Mouse (Mus musculus): ENCODE results near the gene Clrn2.
"Not testable (repeated sequence)": the region's sequence is repeated elsewhere in the genome, so short reads cannot be mapped to it uniquely, and the experiment has no call there.

Gene Clrn2

DNA sequence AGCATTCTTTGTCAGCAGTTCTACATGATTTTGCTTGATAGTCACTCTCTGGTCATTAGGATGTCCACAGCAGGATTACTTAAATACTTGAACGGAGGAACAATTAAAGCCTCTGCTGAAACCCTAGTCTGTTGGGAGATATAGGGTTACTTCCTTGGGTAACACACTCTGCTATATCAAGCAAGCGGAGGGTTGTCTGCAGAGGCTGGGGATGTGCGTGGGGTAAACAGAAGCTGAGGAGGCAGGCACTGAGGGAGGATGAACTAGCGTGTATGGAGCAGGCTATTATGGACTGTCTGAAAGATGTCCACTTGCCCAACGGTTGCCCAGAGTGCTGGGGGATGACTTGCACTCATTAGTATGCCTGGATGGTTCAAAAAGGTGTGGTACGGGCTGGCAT lies at the start of gene Clrn2:
Gene Clrn2, plus strand, starts transcription at position 301 of the 400 bp plus-strand sequence.
- DNase-seq (ENCODE audit: extremely low read depth, low read depth, low spot score): no peak

DNA sequence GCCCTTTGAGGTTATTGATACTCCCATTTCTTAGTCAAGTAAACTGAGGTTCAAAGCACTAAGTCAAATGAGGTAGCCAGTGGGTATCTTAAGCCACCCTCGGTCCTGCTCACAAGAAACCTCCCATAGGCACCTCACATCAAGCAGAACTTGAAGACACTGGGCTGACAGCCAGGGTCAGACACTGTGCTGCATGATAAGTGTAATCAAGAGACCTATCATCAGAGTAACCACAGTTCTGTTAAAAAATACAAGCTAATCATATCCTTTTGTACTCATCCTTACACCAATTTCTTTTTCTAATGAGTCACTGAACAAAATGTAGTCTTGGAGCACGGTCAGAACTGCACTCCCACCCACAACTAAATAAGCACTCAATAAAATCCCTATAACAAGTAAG lies 47.4 kb upstream of the Clrn2 start:
- no peak for DNase-seq (ENCODE audit: extremely low read depth, low read depth, low spot score)

DNA sequence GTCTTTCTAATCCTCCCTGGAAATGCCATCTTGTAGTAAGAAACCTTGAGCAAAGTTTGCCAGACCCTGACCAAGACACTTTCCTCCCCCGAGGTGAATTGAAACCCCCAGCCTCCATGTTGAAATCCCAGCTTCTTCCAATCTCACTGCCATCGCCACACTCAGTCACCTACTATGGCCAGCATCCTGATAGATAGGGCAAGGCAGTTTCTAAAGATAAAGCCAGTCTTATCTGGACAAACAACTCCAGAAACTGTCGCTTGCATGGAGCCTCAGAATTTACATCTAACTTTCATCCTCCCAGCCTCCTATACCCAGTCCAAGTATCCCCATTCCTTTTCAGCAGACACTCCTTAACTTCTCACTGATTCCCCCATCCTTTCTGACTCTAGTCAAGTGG lies 37.1 kb upstream of the Clrn2 start:
- no peak for DNase-seq (ENCODE audit: extremely low read depth, low read depth, low spot score)

DNA sequence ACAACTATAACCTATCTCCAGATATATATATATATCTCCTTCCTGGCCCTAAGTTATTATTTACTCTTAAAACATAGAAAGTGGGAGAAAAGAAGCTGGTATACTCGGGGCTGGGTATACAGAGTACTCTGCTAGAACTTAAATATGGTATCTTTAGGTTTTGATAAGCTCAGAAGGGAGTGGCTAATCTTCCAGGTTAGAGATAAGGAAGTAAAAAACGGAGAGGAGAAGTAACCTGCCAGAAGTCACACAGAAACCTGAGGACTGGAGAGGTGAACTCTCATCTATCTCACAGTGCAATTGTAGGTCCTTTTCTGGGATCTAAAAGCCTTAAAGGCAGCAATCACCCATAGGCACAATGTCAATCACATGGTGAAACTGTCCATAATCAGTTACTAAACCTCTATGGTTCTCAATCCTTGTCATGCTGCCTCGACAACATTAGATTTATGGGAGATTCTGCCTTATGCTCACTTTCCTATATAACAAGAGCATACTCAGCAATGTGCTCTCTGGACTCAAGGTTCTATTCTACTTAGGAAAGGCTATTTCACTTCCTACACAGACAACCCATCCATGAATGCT lies 35.6 kb upstream of the Clrn2 start:
- no peak for DNase-seq (ENCODE audit: extremely low read depth, low read depth, low spot score)

DNA sequence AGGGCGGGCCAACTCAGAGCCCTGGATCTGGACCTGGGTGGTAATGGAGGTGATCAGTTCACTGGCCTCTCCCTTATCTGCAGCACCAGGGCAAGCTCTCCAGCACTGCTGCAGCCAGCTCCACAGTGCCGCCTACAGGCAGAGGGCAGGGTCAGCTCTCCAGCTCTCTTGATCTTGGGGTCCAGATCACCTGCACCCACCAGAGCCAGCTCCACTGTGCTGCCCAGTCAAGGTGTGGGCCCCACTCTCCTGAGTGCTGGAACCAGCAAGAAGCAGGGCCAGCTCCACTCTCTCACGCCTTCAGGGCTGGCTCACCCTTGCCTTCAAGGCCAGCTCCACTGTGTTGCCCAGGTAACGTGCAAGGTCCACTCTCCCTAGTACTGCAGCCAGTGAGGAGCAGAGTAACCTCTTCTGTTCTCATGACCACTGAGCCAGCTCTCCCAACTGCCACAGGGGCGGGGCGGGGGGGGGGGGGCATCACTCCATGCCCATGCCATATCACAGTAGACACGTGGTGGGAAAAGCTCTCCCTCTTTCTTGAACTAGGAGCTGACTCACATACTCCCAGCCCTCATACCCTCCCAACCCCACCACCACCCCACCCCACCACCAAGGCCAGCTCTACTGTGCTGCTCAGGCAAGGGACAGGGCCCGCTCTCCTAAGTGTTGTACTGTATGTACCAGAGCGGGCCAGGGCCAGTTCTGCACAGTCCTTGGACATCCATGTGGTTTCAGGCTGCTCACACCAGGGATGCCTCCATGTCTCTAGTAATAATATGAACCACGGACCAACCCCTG lies 33.5 kb upstream of the Clrn2 start:
- no peak for DNase-seq (ENCODE audit: extremely low read depth, low read depth, low spot score)

DNA sequence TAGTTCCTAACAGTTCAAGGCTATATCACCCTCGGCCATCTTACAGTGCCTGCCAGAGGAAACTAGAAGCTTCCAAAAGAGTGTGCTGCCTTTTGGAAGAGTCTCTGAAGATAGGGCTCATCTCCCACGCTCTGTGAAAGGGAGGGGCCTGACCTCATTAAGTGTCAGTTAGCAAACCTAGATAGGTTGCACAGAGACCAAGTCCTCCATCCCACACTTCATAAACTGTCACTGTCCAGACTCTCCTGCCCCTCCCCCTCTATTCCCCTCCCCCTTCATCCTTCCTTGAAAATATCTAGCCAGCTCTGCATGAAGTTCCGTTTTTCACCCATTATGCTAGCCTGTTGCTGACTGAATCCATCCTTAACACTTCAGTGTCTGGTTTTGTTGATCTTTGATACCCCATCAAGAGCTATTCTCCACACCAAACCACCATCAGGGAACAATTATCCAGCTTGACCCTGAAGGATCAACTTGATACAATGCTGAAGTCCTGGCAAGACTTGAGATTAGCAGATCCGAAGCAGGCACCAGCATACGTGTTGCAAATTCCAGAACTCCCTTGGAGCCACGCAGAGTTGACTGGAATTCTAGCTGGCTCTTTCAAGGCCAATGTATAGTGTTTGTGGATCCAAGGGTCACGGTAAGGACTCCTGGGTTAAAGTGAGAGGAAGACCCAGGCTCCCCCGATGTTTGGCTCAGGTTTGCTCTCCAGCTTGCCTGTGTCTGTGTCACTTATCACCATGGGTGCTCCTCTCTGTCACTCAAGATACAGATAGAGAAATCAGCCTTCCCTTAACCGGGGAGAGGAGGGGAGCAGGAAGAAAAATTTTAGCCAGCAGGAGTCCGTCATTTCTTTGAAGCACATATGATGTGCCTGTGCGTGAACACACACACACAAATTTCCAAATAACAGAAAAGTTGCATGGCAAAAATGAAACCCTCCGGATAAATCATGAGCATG lies 31.4 kb upstream of the Clrn2 start:
- DNase-seq (ENCODE audit: extremely low read depth, low read depth, low spot score): no peak

DNA sequence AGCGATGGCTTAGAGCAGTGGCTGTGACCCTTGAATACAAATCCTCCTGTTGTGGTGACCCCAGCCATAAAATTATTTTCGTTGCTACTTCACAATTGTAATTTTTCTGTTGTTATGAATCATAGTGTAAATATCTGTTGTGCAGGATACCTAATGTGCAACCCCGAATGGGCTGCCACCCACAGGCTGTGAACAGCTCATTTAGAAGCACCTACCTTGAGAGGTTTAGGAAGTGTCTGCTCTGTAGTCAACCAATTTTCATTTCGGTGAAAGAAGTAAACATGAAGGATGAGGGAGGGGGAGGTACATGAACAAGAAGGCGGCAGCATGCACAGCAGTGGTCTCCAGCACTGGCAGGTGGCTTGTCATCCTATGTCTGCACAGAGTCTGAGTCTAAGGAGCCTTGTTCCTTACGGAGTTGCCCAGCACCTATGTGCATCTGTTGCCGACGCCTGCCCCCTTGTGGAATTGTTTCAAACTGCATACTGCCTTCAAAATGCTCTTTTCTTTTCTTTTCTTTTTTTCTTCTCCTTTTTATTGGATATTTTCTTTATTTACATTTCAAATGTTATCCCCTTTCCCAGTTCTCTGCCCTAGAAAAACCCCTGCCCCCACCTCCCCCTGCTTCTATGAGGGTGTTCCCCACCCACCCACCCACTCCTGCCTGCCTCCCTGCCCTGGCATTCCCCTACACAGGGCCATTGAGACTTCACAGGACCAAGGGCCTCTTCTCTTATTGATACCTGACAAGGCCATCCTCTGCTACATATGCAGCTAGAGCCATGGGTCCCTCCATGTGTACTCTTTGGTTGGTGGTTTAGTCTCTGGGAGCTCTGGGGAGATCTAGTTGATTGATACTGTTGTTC lies 29.3 kb upstream of the Clrn2 start:
- no peak for DNase-seq (ENCODE audit: extremely low read depth, low read depth, low spot score)

DNA sequence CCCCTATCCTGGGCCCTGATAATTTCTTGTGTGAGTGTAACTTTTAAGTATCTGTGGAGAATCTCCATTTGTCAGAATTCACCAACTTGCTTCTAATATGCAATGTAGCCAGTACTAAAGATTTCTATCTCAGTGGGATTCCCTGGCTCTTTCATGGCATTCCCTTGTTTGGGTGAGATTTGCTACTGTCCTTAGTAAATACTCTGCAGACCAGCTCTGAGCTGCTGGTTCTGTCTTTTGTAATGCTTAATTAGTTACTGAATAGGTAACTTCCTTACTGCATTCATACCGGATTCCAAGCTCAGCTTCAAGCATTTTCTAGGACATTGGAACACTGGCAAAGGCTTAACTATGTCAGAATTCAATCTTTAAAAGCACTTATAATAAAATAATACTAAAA lies 27.8 kb upstream of the Clrn2 start:
- not testable (repeated sequence) for DNase-seq (ENCODE audit: extremely low read depth, low read depth, low spot score)

DNA sequence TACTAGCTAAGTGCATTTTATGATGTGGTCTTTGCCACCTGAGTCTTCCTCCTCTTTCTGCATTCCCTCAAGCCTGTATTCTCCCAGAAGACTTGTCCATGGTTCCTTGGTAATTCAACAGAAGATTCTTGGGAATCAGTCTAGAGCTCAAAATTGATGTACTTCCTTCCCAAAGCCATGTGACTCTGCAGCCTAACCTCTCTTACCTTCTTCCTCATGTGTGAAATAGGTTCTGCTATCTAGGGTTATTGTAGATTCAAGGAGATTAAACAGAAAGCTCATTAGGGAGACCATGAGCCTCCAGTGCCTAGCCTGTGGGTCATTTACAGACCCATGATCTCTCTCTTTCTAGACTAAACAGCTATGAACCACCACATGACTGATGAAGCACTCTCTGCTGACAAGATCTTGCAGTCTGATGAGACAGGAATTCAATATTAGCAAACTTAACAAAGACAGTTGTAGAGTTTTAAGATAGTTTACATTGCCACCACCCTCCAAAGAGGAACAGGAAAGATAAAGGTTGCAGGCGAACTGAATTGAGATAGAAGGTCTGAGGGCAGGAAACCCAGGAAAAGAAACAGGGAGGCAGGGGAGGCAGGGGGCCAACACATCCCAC lies 27.0 kb upstream of the Clrn2 start:
- DNase-seq (ENCODE audit: extremely low read depth, low read depth, low spot score): no peak

DNA sequence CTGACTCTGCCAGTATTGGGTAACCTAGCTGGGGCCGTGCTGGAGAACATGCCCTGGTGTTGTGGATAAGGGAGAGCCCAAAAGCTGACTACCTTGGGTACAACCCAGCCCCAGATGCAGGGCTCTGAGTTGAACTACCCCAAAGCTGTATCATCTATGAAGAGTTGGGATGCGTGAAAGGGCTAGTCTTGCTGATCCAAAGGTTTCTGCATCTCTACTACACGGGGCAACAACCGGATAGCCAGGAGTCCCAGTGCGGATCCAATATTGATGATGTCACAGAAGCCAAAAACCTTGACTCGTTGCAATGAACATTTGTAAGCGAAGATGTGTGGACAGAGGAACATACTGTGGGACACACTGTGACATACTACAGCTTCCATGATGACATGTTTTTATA lies 25.7 kb upstream of the Clrn2 start:
- DNase-seq (ENCODE audit: extremely low read depth, low read depth, low spot score): no peak

DNA sequence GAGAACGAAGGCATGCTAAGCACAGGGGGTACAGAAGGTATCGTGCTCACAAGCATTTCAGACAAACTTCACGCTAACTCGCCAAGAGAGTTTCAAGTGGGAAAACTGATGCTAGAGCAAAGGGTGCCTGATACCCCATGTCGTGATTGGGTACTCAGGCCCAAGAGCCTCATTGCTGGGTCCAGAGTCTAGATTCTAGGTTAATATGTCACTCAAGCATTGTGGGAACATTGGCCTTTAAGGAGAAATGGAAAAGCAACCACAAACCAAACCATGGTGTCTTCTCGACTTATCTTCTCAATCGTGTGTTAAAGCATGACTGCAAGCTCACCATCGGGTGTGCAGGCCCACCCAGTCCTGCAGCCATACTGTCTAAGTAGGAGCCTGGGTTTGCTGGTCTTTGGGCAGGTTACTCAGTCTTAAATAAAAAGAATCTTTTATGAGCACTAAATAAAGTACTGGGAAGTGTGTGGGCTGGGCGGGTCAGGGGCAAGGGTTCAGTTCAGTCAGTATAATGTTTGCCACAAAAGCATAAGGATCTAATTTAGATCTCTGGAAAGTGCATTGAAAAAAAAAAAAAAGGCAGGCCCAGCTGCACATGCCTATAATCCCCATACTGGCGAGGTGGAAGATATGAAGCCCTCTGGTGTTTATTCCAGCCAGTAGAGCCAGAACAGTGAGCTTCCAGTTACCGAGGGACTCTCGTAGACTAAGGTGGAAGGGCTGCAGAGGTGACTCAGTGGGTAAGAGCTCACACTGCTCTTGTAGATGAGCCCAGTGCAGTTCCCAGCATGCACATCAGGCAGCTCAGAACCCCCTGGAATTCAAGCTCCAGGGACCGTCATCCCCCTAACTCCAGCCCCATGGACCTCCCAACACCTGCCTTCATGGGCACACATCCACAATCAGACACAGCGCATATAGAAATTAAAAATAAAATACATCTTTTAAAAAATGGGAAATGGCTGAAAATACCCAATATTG lies 17.3 kb upstream of the Clrn2 start:
- DNase-seq (ENCODE audit: extremely low read depth, low read depth, low spot score): no peak

DNA sequence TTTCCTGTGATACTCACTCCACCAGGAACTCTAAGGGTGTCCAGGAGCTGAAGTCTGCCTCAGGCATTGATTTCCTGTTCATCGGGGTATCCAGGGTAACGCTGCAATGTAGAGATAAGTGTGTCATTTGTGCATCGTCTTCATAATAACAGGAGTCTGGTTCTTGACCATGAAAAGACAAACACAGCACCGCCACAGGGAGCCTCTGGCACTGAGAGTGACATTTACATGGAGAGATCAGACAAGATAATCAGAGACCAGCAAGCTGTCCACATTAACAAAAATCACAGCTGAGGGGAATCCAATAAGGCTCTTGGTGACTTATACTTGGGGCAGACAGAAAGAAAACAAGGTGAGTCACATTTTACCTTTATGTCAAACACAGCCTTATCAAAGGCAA lies 15.7 kb upstream of the Clrn2 start:
- DNase-seq (ENCODE audit: extremely low read depth, low read depth, low spot score): no peak

DNA sequence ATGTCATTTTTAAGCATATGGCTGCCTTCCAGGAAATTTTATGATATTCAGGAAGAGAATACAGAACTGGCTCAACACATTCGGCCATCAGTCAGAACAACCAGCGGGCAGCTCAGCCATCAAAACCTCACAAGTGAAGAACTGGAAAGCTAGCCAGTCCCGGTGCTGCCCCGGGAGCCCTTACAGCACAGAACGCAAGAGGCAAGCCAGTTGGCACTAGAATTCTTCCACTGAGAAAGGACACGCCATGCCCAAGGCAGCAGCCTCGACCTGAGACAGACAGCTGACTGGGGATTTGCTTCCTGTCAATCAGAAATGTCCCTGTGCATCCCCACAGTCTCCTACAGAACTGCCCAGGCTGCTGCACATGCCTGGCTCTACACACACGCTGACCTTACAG lies 15.2 kb upstream of the Clrn2 start:
- DNase-seq (ENCODE audit: extremely low read depth, low read depth, low spot score): no peak

DNA sequence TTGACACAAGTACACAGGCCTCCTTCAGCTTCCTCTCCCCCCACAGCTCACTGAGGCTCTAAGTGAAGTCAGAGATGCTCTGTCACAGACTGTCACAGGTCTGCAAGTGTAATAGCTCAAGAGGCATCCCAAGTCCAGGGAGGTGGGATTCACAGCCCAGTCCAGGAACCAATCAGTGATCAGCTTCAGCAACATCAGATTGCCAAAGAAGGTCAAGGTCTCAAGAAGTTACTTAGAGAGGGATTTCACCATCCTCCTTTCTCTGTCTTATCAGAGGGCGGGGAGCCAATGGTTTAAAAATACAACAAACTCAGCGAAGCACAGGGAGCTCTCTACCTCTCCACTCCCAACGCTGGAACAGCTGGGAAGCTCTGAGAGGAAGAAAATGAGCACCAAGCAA lies 12.4 kb upstream of the Clrn2 start:
- DNase-seq (ENCODE audit: extremely low read depth, low read depth, low spot score): no peak

DNA sequence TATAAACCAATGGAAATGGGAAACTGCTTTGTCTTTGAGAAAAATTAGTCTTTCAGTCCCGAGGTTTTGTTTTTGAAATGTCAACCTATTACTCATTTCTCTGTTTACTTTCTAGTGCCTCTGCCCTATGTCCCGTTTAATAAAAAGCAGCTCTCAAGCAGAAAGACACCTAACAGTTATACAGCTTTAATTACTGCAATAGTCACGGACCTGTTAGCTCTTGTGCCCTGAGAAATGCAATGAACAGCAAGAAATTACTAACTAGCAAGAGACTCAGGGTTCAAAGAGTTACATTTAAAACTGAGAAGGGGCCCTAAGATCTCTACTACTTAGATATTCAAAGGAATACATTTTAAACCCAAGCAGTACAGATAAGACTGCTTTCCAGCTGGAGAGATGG lies 11.8 kb upstream of the Clrn2 start:
- DNase-seq (ENCODE audit: extremely low read depth, low read depth, low spot score): no peak

DNA sequence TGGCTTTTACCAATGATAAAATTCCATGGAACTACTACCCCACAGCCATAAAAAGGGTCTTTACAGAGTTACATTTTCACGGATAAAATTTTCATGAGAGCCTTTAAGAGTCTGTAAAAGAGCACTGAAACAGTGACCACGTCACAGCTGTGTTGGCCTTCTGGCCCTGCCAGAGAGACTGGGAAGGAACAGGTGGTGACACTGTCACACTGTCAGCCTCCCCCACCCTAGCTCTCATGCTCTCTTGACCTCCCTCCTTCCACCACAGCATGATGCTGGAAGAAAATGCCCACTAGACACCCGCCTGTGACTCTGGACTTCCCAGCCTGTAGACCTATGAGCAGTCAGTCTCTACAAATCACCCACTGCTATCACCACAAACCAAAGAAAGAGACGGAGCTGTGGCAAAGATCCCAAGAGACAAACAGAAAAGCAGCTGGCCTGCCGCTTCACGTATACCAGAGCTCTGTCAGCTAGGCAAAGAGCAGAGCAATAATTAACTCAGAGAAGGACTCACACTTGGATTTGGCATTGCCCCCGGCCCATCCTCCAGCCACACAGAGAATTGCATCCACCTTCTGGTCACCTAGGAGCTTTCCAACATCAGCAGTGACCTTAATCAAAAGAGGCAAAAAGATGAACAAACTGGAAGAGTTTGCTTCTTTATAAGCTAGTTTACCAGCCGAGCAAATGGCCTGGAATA lies 9.3 kb upstream of the Clrn2 start:
- DNase-seq (ENCODE audit: extremely low read depth, low read depth, low spot score): no peak

DNA sequence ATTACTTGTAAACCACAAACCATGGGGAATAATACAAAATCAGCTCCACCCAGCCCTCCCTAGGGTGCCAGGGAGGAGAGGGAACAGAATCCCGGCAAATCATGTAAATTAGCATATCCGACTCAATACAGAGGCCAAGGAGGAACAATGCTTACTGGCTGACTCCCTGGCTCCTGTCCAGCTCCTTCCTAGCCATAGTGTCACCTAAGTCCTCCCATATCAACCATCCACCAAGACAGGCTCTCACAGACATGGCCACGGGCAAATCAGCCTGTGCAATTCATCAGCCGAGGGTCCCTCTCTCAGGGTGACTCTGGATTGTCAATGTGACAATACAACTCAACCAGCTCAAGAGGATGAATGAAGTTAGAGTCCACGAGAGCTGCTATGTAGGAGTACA lies 4.9 kb upstream of the Clrn2 start:
- no peak for DNase-seq (ENCODE audit: extremely low read depth, low read depth, low spot score)

DNA sequence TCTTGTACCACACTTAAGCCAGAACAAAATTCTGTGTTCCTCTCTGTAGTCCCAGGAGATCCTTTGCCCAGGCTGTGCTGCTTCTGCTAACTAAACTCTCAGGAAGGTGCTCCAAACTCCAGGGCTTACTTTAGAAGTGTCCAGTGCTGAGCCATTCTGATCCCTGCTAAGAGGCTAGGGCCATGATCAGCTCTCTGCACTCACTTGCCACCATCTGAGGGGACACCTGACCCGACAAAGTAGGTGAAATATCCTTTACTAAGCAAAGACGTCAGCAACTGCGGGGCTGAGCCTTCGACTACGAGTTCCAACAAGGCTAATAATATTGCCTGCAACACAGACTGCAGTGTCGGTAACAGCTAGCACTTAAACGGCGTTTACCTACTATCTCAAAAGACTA lies 4.3 kb upstream of the Clrn2 start:
- DNase-seq (ENCODE audit: extremely low read depth, low read depth, low spot score): no peak

All from fat pad, adult 2 months (tissue).